Mouse (Mus musculus) adrenal gland, postnatal 10 days (tissue): ENCODE measurements around the gene Camk1d. TPM values are rescaled to one million over a fixed set of nuclear protein-coding genes. Genes with fewer than 3 reads are reported as not detected.

ENCODE experiments used
- DNase-seq: peaks from one replicate; pipeline ENCODE4 v3.0.0; 2021; ENCODE audit warnings: mixed read lengths
- total RNA-seq, 2 experiments: library from RNA; stranded (reverse); gene quantifications; 2 replicates each; pipeline ENCODE4 v1.2.3; 2021

Camk1d gene
- total RNA-seq, 2 experiments from 2014 or later: 5.2 to 7.3 TPM

DNA sequence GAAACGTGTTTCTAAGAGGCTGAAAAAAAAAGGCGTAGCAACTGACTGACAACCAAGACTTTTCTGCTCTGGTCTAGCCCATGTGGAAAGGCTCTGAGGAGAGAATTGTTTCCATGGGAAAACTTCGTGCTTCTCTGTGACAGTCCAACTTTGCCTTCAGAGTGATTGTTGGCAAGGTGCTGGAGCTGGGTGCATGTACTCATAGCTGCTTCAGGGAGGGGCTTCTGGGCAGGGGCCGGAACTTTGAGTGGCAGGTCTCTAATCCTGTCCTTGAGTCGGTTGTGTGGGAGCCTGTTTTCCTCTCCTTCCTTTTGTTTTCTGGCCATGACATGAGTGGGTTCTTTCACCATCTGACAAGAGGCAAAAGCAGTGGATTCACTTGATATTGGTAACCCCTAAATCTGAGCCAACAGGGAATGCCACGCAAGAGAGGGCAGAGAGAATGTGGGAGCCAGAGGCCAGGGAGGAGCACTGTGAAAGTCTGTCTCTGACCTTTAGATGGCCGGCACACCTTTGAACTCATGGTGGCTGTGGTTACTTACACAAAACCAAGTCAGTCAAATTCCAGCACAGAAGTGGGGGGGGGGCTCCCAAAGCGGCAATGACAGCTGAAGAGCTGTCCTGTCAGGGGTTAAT lies 392.5 kb downstream of the Camk1d start:
- DNase-seq: no peak

GRCm38 (mm10) chr2:5319138-5319537 lies 395.2 kb downstream of the Camk1d start:
- DNase-seq: no peak

- DNase-seq: no peak
These were observed 397.6 kb downstream of the Camk1d start for GRCm38 (mm10) chr2:5316763-5317162.

- no peak for DNase-seq
These were observed 398.1 kb downstream of the Camk1d start for GRCm38 (mm10) chr2:5316217-5316616.

GRCm38 (mm10) chr2:5315291-5315828 lies 399.0 kb downstream of the Camk1d start:
- DNase-seq: no peak

DNA sequence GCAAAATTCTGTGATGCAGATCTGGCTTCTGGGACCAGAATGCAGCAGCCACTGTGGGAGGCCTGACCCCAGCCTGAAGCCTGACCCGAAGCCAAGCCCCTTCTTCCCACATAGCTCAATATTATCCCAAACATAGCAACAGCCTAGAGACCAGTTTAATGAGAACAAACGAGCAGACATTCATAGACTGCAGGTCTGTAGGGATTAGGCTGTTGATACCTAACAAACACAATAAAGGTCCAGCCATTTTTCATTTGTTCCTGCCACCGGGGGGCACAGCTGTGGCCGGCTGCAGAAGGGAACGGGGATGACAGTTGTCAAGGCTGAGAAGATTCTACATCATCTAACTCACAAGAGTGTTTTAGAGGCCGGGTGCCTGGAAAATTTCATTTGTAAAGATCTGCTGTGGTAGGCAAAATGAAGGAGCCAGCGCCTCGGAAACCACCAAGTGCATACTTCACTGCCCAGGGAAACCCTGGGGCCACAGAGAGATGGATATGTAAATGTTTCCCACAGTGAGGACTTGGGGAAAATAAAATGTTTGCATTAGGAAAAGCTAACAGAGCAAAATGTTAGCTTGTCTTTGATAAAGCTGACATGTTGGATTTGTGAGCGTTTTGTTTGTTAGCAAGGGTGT lies 399.7 kb downstream of the Camk1d start:
- DNase-seq: no peak

GRCm38 (mm10) chr2:5305156-5305555 lies 409.2 kb downstream of the Camk1d start:
- no peak for DNase-seq

DNA sequence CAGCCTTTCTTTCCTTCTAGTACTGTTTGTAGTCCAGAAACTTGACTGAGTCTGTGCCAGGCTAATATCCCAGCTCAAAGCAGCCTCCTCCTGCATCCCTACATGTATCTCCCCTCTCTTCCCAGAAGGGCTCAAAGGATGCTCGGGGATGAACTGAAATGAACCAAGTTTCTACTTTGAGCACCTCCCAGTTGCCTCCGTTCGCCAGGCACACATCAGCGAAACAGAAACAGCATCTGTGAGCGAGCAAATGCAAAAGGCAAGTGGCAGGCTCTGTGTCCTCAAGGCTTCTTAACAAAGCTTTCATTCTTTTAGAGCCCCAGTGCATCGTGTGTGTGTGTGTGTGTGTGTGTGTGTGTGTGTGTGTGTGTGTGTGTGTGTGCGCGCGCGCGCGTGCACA lies 409.9 kb downstream of the Camk1d start:
- DNase-seq: no peak

DNA sequence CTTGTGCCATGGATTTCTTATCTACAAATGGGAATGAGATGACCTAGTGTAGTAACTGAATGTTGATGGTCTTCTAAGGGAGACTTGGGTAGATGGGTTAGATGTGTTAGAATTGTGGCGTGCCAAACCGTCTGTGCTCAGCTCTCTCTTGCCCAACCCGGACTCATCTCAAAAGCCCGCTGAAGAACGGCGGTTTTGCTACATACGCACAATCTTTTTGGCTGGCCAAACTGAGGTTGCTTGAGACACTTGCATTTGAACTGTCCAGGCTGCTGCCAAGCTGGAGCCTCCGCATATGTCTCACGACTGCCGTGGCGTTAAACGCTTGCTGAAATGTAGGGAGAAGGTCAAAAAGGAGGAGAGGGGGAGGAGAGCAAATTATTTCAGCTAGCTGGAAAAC lies 413.0 kb downstream of the Camk1d start:
- no peak for DNase-seq

GRCm38 (mm10) chr2:5298071-5298470 lies 416.2 kb downstream of the Camk1d start:
- DNase-seq: peak; percentile 66

DNA sequence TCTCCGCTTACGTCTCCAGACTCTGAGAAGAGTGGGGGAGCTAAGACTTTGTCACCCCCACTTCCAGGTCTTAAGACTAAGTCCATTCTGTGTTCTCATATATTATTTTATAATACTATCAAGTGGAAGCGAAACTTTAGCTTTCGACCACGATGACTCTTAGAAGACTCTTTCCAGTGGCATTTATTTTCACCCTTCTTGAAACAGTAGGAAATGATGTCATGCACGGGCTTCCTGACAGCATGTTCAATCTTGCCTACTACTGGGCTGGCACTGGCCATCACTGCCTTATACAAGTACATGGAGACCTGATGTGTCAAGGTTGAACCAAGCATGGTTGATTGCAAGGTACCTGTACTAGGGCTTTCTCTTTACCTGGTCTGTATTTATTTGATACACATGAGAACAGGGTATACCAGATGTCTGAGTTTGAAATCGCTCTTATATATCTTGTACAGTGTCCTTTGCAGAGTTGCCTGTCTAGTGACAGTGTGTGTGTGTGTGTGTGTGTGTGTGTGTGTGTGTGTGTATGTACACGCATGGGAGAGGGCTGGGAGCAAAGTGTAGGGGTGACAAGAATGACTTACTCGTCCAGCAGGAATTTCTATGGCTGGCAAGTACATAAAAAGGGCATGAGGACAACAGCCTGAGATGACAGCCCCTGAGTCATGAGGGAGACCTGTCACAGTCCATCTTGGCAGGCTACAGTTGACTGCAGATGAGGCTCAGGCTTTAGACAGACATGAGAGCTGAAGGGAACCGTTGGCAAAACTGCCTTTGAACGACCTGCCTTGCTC lies 417.4 kb downstream of the Camk1d start:
- DNase-seq: no peak

DNA sequence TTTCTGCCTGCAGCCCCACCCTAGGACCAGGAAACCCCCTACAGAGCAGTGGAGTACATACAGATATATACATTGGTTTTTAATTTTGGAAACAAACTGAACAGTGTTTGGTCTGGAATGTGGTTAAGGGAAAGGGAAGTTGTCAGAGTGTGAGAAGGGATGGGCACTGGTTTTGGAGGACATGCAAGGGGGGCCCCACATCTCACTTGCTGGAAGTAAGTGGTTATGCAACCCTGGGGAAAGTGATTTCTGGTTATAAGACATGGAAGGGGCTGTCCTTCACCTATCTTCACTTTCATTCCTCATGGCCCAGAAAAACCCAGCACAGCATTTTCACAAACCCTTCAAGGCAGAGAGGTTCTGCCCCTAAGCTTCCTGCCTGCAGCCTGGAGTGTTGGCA lies 419.2 kb downstream of the Camk1d start:
- no peak for DNase-seq

GRCm38 (mm10) chr2:5294451-5294850 lies 419.9 kb downstream of the Camk1d start:
- DNase-seq: peak; percentile 22

DNA sequence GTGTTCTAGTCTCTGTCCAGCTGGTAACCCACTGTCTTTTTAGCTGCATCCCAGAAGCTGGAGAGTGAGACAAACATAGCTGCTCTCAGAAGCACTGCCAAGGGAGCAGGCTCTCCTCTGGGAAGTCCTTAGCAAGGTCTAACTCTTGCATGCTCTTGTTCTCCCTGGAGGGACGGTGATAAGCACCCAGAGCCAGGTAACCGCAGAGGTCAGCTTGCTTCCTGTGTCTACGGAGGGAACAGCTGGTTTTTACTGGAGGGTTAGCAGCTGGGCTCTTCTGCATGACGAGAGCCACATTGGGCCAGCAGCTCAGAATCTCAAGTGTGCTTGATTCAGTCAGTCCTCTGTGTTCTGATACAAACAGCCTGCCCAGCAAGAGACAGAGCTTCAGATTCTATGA lies 425.7 kb downstream of the Camk1d start:
- DNase-seq: no peak

- peak; percentile 50 for DNase-seq
These were observed 427.3 kb downstream of the Camk1d start for GRCm38 (mm10) chr2:5287044-5287380.

DNA sequence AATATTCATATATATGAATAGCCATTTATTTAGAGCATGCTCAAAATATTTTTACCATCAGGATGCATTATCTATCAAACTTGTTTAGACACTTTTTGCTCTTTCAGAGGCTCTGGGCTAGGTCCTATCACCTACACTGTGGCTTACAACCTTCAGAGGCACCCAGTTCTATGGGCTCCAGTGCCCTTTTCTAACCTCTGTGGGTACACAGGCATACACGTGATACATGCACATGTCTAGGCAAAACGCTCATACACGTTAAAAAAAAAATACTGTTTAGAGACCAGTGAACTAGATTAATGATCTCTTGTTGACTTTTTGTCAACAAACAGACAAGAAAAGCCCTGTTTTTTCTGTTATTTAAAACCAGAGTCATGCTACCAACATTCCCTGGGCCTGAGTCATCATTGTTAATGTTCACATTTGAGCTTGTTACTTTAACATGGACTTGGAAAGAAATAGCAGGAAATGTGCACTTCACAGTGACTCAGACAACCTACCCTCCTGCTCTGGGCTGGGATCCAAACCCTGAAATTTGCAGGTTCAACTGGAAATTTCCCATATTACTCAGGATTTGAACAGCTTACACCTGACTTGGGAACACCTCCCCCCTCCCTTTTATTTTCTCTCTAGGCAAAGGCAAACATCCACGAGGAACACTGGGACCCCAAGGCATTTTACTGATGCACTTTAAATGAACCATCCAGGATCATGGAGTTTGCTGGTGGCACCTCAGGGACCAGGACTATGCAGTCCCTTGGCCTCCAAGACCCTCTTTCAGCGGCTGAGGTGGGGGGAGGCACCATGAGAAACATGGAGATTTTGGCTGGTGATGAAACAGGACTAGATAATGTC lies 427.9 kb downstream of the Camk1d start:
- DNase-seq: peak; percentile 56

GRCm38 (mm10) chr2:5284351-5284750 lies 430.0 kb downstream of the Camk1d start:
- DNase-seq: no peak

DNA sequence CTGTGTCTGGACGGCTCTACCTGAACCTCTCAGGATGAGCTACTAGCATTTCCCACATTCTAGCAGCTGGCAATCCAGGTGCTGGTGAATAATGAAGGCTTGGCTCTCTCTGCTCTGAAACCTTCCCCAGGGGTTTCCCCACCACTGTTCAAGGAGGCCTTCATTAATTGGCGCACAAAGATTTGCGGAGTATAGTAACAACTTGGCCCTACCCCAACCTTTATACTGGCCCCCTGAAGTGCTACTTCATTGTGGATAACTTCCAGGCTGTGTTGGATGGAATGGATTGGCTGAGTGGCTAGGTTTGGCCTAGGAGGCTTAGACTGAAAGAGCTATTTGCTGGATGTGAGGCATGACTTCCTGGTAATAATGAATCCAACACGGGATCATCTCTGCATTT lies 431.7 kb downstream of the Camk1d start:
- DNase-seq: no peak

GRCm38 (mm10) chr2:5267980-5268379 lies 446.3 kb downstream of the Camk1d start:
- DNase-seq: no peak

GRCm38 (mm10) chr2:5262279-5262678 lies 452.0 kb downstream of the Camk1d start:
- no peak for DNase-seq

GRCm38 (mm10) chr2:5258250-5258649 lies 456.1 kb downstream of the Camk1d start:
- DNase-seq: no peak

- peak; percentile 42 for DNase-seq
These were observed 464.3 kb downstream of the Camk1d start for GRCm38 (mm10) chr2:5249969-5250368.
